Mouse (Mus musculus) cerebellum, adult 9-11 months (tissue): ENCODE measurements around the gene Nmrk2.
"Not testable (repeated sequence)": the region's sequence is repeated elsewhere in the genome, so short reads cannot be mapped to it uniquely, and the experiment has no call there.

Source experiments
- DNase-seq: peaks from one replicate; pipeline ENCODE4 v3.0.0; 2022

The Nmrk2 gene

GRCm38 (mm10) chr10:81201807-81202758 lies at the start of gene Nmrk2:
Gene Nmrk2 (minus strand): TSS chr10:81202051.
- no peak for DNase-seq

GRCm38 (mm10) chr10:81249442-81249841 lies 47.6 kb upstream of the Nmrk2 start:
- DNase-seq: no peak

GRCm38 (mm10) chr10:81247804-81248203 lies 46.0 kb upstream of the Nmrk2 start:
- DNase-seq: no peak

GRCm38 (mm10) chr10:81245166-81245565 lies 43.3 kb upstream of the Nmrk2 start:
- no peak for DNase-seq

GRCm38 (mm10) chr10:81244595-81244994 lies 42.7 kb upstream of the Nmrk2 start:
- DNase-seq: peak; percentile 82

GRCm38 (mm10) chr10:81244146-81244545 lies 42.3 kb upstream of the Nmrk2 start:
- peak; percentile 35 for DNase-seq

- no peak for DNase-seq
Observed at GRCm38 (mm10) chr10:81242021-81242420, 40.2 kb upstream of the Nmrk2 start.

- peak; percentile 54 for DNase-seq
Observed at GRCm38 (mm10) chr10:81240876-81241275, 39.0 kb upstream of the Nmrk2 start.

- DNase-seq: no peak
Observed at GRCm38 (mm10) chr10:81238618-81239017, 36.8 kb upstream of the Nmrk2 start.

- peak; percentile 30 for DNase-seq
Observed at GRCm38 (mm10) chr10:81236471-81237268, 34.8 kb upstream of the Nmrk2 start.

- peak; percentile 36 for DNase-seq
Observed at GRCm38 (mm10) chr10:81234206-81234605, 32.4 kb upstream of the Nmrk2 start.

- DNase-seq: no peak
Observed at GRCm38 (mm10) chr10:81233226-81233585, 31.4 kb upstream of the Nmrk2 start.

- peak; percentile 96 for DNase-seq
Observed at GRCm38 (mm10) chr10:81232580-81233225, 30.9 kb upstream of the Nmrk2 start, which contains the start of gene Zfr2. Gene Zfr2 (plus strand): TSS chr10:81233155.

GRCm38 (mm10) chr10:81231436-81231835 lies 29.6 kb upstream of the Nmrk2 start:
- peak; percentile 65 for DNase-seq

GRCm38 (mm10) chr10:81230438-81231332 lies 28.8 kb upstream of the Nmrk2 start, which contains the start of gene Atcay:
Gene Atcay (minus strand): TSS chr10:81230833.
- DNase-seq: peak; percentile 90

- DNase-seq: peak; percentile 70
Observed at GRCm38 (mm10) chr10:81229735-81230437, 28.0 kb upstream of the Nmrk2 start.

GRCm38 (mm10) chr10:81223731-81224130 lies 21.9 kb upstream of the Nmrk2 start:
- DNase-seq: not testable (repeated sequence)

- DNase-seq: no peak
Observed at GRCm38 (mm10) chr10:81221402-81222015, 19.7 kb upstream of the Nmrk2 start.

- DNase-seq: peak; percentile 56
Observed at GRCm38 (mm10) chr10:81217964-81218363, 16.1 kb upstream of the Nmrk2 start.

GRCm38 (mm10) chr10:81217267-81217666 lies 15.4 kb upstream of the Nmrk2 start:
- DNase-seq: not testable (repeated sequence)

GRCm38 (mm10) chr10:81216810-81217209 lies 15.0 kb upstream of the Nmrk2 start:
- no peak for DNase-seq
